ENCODE assay signal across 17 mouse cellular contexts in the genomic region with DNA sequence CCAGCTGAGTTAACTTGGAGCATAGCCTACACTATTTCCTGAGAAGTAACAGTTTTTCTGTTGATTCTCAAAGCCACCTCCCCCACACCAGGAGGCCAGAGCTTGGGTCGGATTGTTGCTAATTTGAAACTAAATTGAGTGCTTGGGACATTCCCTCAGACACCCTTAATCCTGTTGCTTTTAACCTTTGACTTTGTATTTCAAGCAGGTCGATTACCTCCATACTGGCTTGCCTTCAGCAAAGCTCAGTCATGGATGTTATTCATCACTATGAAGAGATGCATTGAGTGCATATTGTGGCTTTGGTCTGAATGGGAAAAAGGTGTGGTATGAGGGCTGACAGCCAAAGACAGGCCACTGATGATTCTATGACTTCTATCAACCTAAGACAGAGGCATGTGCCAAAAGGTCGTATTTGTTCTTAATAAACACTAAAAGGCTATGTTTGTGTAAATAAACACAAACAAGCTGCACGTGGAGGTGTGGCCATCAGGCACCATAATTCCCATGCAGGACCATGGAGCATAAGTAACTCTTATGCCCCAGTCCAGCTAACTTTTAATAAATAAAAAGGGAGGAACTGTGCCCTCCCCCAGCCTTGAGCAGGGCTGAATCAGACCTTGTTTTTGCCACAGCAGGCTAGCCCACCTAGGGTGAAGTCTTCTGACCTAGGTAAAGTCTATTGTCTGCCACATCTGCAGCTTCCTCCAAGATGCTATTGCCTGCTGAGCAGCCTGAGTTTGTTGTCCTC.
"Had no signal": no experiment of that assay in that cellular context is flagged by ENCODE, and none has a peak within 500 bp of the region (broad histone marks: within the 10 kb centered on the region; RNA-seq: fewer than 3 reads in every experiment).

No protein-coding gene starts in this region.

- H3K9me3 ChIP-seq: limb, embryonic 15.5 days; liver, embryonic 12.5 days; midbrain, embryonic 12.5 days; neural tube, embryonic 13.5 days had no signal

- DNase-seq: kidney, adult 8-10 months; kidney, postnatal 36 days; layer of hippocampus, adult 9-11 months; left cerebral cortex, postnatal 4 days; lung, embryonic 14.5 days; lung, postnatal 10 days; retina, postnatal 1 day; right cerebral cortex, postnatal 14 days; thymus, postnatal 4 days had no signal

- H3K9ac ChIP-seq: limb, embryonic 15.5 days; liver, embryonic 12.5 days; lung, embryonic 14.5 days; midbrain, embryonic 12.5 days; neural tube, embryonic 13.5 days had no signal

- H3K4me1 ChIP-seq: liver, embryonic 12.5 days; megakaryocyte, embryonic 14.5 days; neural tube, embryonic 13.5 days had no signal

- H3K27me3 ChIP-seq: limb, embryonic 15.5 days; liver, embryonic 12.5 days; megakaryocyte, embryonic 14.5 days; midbrain, embryonic 12.5 days; neural tube, embryonic 13.5 days had no signal

- H3K4me2 ChIP-seq: limb, embryonic 15.5 days; liver, embryonic 12.5 days; lung, embryonic 14.5 days; midbrain, embryonic 12.5 days; neural tube, embryonic 13.5 days had no signal

- H3K36me3 ChIP-seq: limb, embryonic 15.5 days; liver, embryonic 12.5 days; midbrain, embryonic 12.5 days; neural tube, embryonic 13.5 days had no signal

- H3K4me3 ChIP-seq: limb, embryonic 15.5 days; liver, embryonic 12.5 days; megakaryocyte, embryonic 14.5 days; midbrain, embryonic 12.5 days; neural tube, embryonic 13.5 days had no signal

- ATAC-seq: liver, embryonic 12.5 days; midbrain, embryonic 16.5 days had no signal

- H3K27ac ChIP-seq: limb, embryonic 15.5 days; liver, embryonic 12.5 days; macrophage; midbrain, embryonic 12.5 days; neural tube, embryonic 13.5 days; stomach, postnatal 0 days had no signal
